Mouse (Mus musculus) embryonic fibroblast, embryonic 13.5 days (primary cell): ENCODE results near the gene Lmo7. TPM values are rescaled to one million over a fixed set of nuclear protein-coding genes. Genes with fewer than 3 reads are reported as not detected.

ENCODE experiments used
- H3K27ac ChIP-seq: 2 replicates; pipeline ENCODE4 v1.5.1; 2012; ENCODE audit warnings: low read length, control low read depth, inconsistent platforms; ENCODE audit not compliant: insufficient read depth
- H3K4me1 ChIP-seq: 2 replicates; pipeline ENCODE4 v1.6.1; 2011; ENCODE audit warnings: low read length; ENCODE audit not compliant: control insufficient read depth, insufficient read depth
- H3K4me3 ChIP-seq: 2 replicates; pipeline ENCODE4 v1.5.1; 2011; ENCODE audit warnings: mild to moderate bottlenecking, control low read depth, low read length; ENCODE audit not compliant: insufficient read depth
- CTCF ChIP-seq: IDR thresholded peaks from 2 replicates; pipeline ENCODE4 v1.5.1; 2011; ENCODE audit warnings: mild to moderate bottlenecking, control low read depth, low read length, moderate library complexity, borderline replicate concordance; ENCODE audit not compliant: insufficient read depth
- POLR2A ChIP-seq: IDR thresholded peaks from 2 replicates; pipeline ENCODE4 v1.6.1; 2011; ENCODE audit warnings: low read depth, mild to moderate bottlenecking, control low read depth, low read length, moderate library complexity
- polyA plus RNA-seq: library from polyadenylated mRNA; stranded (reverse); fragments of >200 nt; gene quantifications from 2 replicates; pipeline ENCODE4 v1.2.4, GENCODE M21; 2011; ENCODE audit warnings: low read depth; ENCODE audit not compliant: missing spikeins, insufficient read length

Lmo7 gene
- polyA plus RNA-seq, 1 experiment, result 61.5 TPM

- Histone ChIP-seq H3K4me1 (peaks cover 12% of the 10 kb centered on the region), H3K4me3 (no peak overlapping the region), H3K27ac (peak overlapping the region; percentile 80)
- TF ChIP-seq CTCF (no peak), POLR2A (no peak)
These were observed 140.6 kb downstream of the Lmo7 start for GRCm38 (mm10) chr14:101870171-101870902.

- TF ChIP-seq CTCF (no peak), POLR2A (no peak)
- H3K4me1 ChIP-seq, result peaks cover 14% of the 10 kb centered on the region
- no peak overlapping the region for H3K4me3 ChIP-seq
- no peak overlapping the region for H3K27ac ChIP-seq
These were observed 143.1 kb downstream of the Lmo7 start for GRCm38 (mm10) chr14:101872846-101873245.

- Histone ChIP-seq H3K27ac (peak overlapping the region; percentile 57), H3K4me3 (no peak overlapping the region), H3K4me1 (peaks cover 15% of the 10 kb centered on the region)
- TF ChIP-seq CTCF, result no peak
These were observed 148.7 kb downstream of the Lmo7 start for GRCm38 (mm10) chr14:101878346-101879049.

GRCm38 (mm10) chr14:101879050-101879694 lies 149.4 kb downstream of the Lmo7 start:
- peak overlapping the region; percentile 57 for H3K27ac ChIP-seq
- no peak overlapping the region for H3K4me3 ChIP-seq
- TF ChIP-seq POLR2A, result no peak
- TF ChIP-seq CTCF, result no peak

GRCm38 (mm10) chr14:101882966-101883365 lies 153.2 kb downstream of the Lmo7 start:
- peaks cover 13% of the 10 kb centered on the region for H3K4me1 ChIP-seq
- no peak overlapping the region for H3K27ac ChIP-seq
- H3K4me3 ChIP-seq, result no peak overlapping the region
- TF ChIP-seq CTCF (no peak), POLR2A (no peak)

More at GRCm38 (mm10) chr14:101879050-101879694, 149.4 kb downstream of the Lmo7 start:
- H3K4me1 ChIP-seq, result peaks cover 15% of the 10 kb centered on the region

GRCm38 (mm10) chr14:101883787-101884186 lies 154.0 kb downstream of the Lmo7 start:
- Histone ChIP-seq H3K4me1 (peaks cover 5% of the 10 kb centered on the region; the same call in 1 of the 2 replicates), H3K4me3 (no peak overlapping the region), H3K27ac (no peak overlapping the region)
- TF ChIP-seq CTCF (no peak), POLR2A (no peak)

DNA sequence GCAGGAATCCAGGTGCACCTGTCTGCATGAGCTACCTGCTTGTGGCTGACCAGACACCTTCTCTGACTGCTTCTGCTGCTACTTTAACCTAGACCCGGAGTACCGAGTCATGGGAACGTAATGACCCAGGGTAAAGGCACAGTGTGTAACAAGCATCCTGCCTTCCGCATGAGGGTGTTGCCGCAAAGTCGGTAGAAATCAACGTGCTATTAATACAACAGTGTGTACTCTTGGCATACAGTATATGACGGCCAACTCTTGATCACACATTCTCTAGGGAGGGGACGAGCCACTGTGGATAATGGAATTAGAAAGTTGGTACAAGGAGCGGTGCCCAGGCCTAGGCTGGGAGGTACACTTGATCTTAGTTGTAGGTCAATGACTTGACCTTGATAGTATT lies 156.6 kb downstream of the Lmo7 start:
- H3K4me3 ChIP-seq, result no peak overlapping the region
- TF ChIP-seq CTCF (no peak), POLR2A (no peak)
- H3K27ac ChIP-seq, result no peak overlapping the region
- H3K4me1 ChIP-seq, result no peaks in the 10 kb centered on the region

- H3K27ac ChIP-seq, result no peak overlapping the region
- no peaks in the 10 kb centered on the region for H3K4me1 ChIP-seq
- no peak overlapping the region for H3K4me3 ChIP-seq
- TF ChIP-seq POLR2A (no peak), CTCF (no peak)
These were observed 162.2 kb downstream of the Lmo7 start for GRCm38 (mm10) chr14:101891903-101892448.

GRCm38 (mm10) chr14:101892496-101892895 lies 162.7 kb downstream of the Lmo7 start:
- Histone ChIP-seq H3K27ac (no peak overlapping the region), H3K4me3 (no peak overlapping the region), H3K4me1 (no peaks in the 10 kb centered on the region)
- TF ChIP-seq CTCF (no peak), POLR2A (no peak)
